Mouse (Mus musculus) forebrain, postnatal 0 days (tissue): ENCODE results near the gene Gm37240. TPM values are rescaled to one million over a fixed set of nuclear protein-coding genes. Genes with fewer than 3 reads are reported as not detected.

Experiments
- ATAC-seq: fragments of 200-750 bp; cut with Nextera tagmentation; 2 replicates; pipeline ENCODE4 v1.8.0; 2017; ENCODE audit warnings: mild to moderate bottlenecking, moderate library complexity
- DNase-seq: peaks from one replicate; pipeline ENCODE4 v3.0.0-alpha.2; 2015
- H3K27ac ChIP-seq: fragments of 300-500 bp; sonication (generic); 2 replicates; pipeline ENCODE4 v1.5.1; 2014; ENCODE audit warnings: low read depth, mild to moderate bottlenecking, antibody characterized with exemption, low read length, moderate library complexity, mixed read lengths
- H3K27me3 ChIP-seq: fragments of 300-500 bp; sonication (generic); 2 replicates; pipeline ENCODE4 v1.6.1; 2014; ENCODE audit warnings: mild to moderate bottlenecking, low read length, mixed read lengths; ENCODE audit not compliant: insufficient read depth
- H3K36me3 ChIP-seq: fragments of 300-500 bp; sonication (generic); 2 replicates; pipeline ENCODE4 v1.6.1; 2014; ENCODE audit warnings: mild to moderate bottlenecking, moderate library complexity; ENCODE audit not compliant: insufficient read depth
- H3K4me1 ChIP-seq: fragments of 300-500 bp; sonication (generic); 2 replicates; pipeline ENCODE4 v1.6.1; 2014; ENCODE audit warnings: antibody characterized with exemption; ENCODE audit not compliant: insufficient read depth
- H3K4me2 ChIP-seq: fragments of 300-500 bp; sonication (generic); 2 replicates; pipeline ENCODE4 v1.6.1; 2014; ENCODE audit warnings: low read depth, mild to moderate bottlenecking, moderate library complexity
- H3K4me3 ChIP-seq: fragments of 300-500 bp; sonication (generic); 2 replicates; pipeline ENCODE4 v1.5.1; 2014; ENCODE audit warnings: low read depth, low read length, mixed read lengths
- H3K9ac ChIP-seq: fragments of 300-500 bp; sonication (generic); 2 replicates; pipeline ENCODE4 v1.6.1; 2014; ENCODE audit warnings: mild to moderate bottlenecking
- H3K9me3 ChIP-seq: fragments of 300-500 bp; sonication (generic); 2 replicates; pipeline ENCODE4 v1.6.1; 2016; ENCODE audit warnings: low read length
- CTCF ChIP-seq: sonication (generic); IDR thresholded peaks from 2 replicates; pipeline ENCODE4 v1.5.1; 2016; ENCODE audit warnings: antibody characterized with exemption, control low read depth, low read depth
- WGBS: fragments of 180-500 bp; shearing (Covaris S2); extraction: QIAGEN DNeasy Blood & Tissue Kit; methylation state at CpG from one replicate; pipeline ENCODE4 v1.1.7; 2014; 5-methylcytosine and 5-hydroxymethylcytosine counted together
- polyA plus RNA-seq: library from polyadenylated mRNA; unstranded; fragments of >200 nt; fragmentation: Nextera tagmentation; extraction: Ambion mirVana; gene quantifications from 2 replicates; pipeline ENCODE4 v1.2.1, GENCODE M21; 2015
- total RNA-seq: library from RNA; depleted of rRNA; stranded (reverse); fragments of >200 nt; gene quantifications from 2 replicates; pipeline ENCODE4 v1.2.3, GENCODE M21; 2014

Gm37240 gene
- total and polyA plus RNA-seq, 2 experiments from 2014 or later: 0.67 to 1.2 TPM

DNA sequence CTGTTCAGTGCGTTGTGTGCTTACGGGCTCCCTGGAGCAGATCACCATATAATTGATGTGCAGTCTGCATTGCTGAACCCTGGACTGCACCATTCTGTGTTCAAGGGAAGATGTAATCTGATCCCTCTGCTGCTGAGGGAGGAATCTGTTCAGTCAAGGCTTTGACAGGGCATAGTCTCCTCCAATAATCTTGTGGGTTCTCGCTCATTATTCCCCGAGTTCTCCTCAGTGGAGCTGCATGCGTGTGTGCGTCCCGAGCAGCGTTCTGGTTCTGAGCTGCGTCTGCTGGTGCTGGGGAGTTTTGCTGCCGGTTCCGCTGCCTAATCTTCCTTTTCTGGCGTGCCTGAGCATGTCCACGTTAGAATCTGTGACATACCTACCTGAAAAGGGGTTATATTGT lies 935.2 kb downstream of the Gm37240 start:
- 5% methylated on average over 13 of the region's 13 CpGs for WGBS
- peak overlapping the region; percentile 91 for H3K27ac ChIP-seq
- no peaks in the 10 kb centered on the region for H3K36me3 ChIP-seq
- no peaks in the 10 kb centered on the region for H3K9me3 ChIP-seq
- peak overlapping the region; percentile 80 for H3K9ac ChIP-seq
- no peak for TF ChIP-seq CTCF
- H3K4me3 ChIP-seq: peak overlapping the region; percentile 60
- H3K27me3 ChIP-seq: no peaks in the 10 kb centered on the region
- H3K4me1 ChIP-seq: 0 out of 2 replicates have a peak, but pooled peaks cover 5% of the 10 kb centered on the region
- peak overlapping the region; percentile 58 for H3K4me2 ChIP-seq
- ATAC-seq (peak; percentile 97), DNase-seq (peak; percentile 86)

DNA sequence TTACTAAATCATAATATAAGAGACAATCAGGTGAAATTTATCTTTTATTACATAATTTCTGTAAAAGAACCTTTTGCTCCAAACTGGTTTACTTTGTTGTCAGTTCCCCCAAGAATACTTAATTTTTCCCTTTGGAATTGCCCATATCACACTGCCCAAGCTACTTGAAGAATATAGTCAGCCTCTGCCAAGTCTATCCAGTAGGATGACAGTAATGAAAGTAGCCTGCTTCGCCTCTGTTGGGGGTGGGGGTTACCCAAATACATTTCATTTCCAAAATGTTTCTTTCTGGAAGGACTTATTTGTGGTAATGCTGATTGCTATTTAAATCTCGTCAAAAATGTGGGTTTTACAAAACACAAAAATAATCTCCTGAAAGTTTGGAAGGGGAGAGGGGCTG lies 935.6 kb downstream of the Gm37240 start:
- 5% methylated on average over 2 of the region's 2 CpGs for WGBS
- no peaks in the 10 kb centered on the region for H3K27me3 ChIP-seq
- H3K36me3 ChIP-seq: no peaks in the 10 kb centered on the region
- peak overlapping the region; percentile 58 for H3K4me2 ChIP-seq
- peak overlapping the region; percentile 80 for H3K9ac ChIP-seq
- H3K4me1 ChIP-seq: 0 out of 2 replicates have a peak, but pooled peaks cover 5% of the 10 kb centered on the region
- no peak for DNase-seq
- peak overlapping the region; percentile 91 for H3K27ac ChIP-seq
- H3K4me3 ChIP-seq: peak overlapping the region; percentile 60
- peak; percentile 59; the same call in 1 of the 2 replicates for ATAC-seq
- no peaks in the 10 kb centered on the region for H3K9me3 ChIP-seq
- TF ChIP-seq CTCF: no peak

DNA sequence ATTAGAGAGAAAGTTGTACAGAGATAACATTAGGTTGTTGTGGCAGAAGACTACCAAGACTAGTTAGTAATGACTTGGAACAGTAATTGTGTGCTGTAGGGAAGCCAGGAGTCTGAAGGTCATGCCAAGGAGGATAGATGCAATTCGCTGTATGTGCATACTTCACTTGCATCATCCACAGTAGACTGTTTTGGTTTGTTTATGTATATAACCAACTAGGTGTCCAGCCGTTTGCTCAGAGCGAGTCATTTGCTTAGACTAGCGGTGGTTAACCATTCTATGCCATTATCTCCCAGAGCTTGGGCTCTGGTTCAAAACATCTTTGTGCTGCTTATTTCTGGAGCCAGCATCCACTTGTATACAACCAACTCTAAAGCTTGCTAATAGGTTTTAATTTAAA lies 937.9 kb downstream of the Gm37240 start:
- Histone ChIP-seq H3K27me3 (no peaks in the 10 kb centered on the region), H3K36me3 (no peaks in the 10 kb centered on the region), H3K4me3 (no peak overlapping the region), H3K9ac (no peak overlapping the region), H3K9me3 (no peaks in the 10 kb centered on the region), H3K4me1 (no peaks in the 10 kb centered on the region), H3K27ac (no peak overlapping the region), H3K4me2 (no peak overlapping the region)
- 79% methylated on average over 4 of the region's 4 CpGs for WGBS
- DNase-seq: no peak
- no peak for TF ChIP-seq CTCF
- ATAC-seq: no peak

DNA sequence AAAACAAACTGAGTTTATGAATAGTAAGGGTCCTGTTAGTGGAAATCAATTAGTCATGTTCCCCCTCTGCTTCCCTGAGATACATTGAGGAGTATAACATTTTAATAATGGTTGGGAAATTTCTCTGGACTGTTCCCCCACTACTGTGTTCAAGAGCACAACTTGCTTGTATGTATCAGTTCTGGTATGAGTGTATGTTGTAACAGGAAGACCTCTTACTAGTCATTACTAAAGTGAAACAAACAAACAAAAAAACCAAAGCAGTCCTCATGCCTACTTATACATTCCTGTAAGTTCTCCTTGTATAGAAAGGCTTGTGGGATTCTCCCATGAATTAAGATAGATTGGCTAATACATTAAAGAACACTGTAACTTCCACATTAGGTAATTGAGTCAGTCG lies 940.9 kb downstream of the Gm37240 start:
- no peak overlapping the region for H3K4me3 ChIP-seq
- TF ChIP-seq CTCF: no peak
- DNase-seq (no peak), ATAC-seq (no peak)
- no peaks in the 10 kb centered on the region for H3K4me1 ChIP-seq
- no peak overlapping the region for H3K27ac ChIP-seq
- H3K9ac ChIP-seq: no peak overlapping the region
- H3K4me2 ChIP-seq: no peak overlapping the region
- no peaks in the 10 kb centered on the region for H3K36me3 ChIP-seq
- 91% methylated on average over 1 of the region's 1 CpGs for WGBS
- no peaks in the 10 kb centered on the region for H3K27me3 ChIP-seq
- no peaks in the 10 kb centered on the region for H3K9me3 ChIP-seq

DNA sequence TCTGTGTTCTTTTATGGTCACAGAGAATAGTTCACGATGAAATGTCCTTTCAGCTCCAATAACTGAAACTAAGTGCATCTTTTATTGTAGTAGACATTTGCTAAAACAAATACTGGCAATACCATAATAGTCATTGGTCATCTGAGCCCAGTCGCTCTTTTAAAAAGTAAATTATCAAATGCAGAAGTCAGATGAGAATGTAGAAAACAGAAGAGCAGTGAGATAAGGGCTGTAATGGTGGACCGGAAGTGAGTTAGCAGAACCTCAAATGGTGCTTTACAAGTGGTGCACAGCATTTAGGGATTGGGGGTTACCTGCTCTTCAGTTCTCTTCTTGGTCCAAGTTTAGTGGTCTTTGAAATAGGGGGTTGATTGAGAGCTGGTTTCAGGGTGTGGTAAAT lies 942.4 kb downstream of the Gm37240 start:
- no peak overlapping the region for H3K9ac ChIP-seq
- no peaks in the 10 kb centered on the region for H3K27me3 ChIP-seq
- no peak overlapping the region for H3K4me3 ChIP-seq
- H3K4me2 ChIP-seq: no peak overlapping the region
- DNase-seq (no peak), ATAC-seq (no peak)
- no peaks in the 10 kb centered on the region for H3K9me3 ChIP-seq
- H3K36me3 ChIP-seq: no peaks in the 10 kb centered on the region
- H3K27ac ChIP-seq: no peak overlapping the region
- no peak for TF ChIP-seq CTCF
- 95% methylated on average over 3 of the region's 3 CpGs for WGBS
- H3K4me1 ChIP-seq: no peaks in the 10 kb centered on the region

DNA sequence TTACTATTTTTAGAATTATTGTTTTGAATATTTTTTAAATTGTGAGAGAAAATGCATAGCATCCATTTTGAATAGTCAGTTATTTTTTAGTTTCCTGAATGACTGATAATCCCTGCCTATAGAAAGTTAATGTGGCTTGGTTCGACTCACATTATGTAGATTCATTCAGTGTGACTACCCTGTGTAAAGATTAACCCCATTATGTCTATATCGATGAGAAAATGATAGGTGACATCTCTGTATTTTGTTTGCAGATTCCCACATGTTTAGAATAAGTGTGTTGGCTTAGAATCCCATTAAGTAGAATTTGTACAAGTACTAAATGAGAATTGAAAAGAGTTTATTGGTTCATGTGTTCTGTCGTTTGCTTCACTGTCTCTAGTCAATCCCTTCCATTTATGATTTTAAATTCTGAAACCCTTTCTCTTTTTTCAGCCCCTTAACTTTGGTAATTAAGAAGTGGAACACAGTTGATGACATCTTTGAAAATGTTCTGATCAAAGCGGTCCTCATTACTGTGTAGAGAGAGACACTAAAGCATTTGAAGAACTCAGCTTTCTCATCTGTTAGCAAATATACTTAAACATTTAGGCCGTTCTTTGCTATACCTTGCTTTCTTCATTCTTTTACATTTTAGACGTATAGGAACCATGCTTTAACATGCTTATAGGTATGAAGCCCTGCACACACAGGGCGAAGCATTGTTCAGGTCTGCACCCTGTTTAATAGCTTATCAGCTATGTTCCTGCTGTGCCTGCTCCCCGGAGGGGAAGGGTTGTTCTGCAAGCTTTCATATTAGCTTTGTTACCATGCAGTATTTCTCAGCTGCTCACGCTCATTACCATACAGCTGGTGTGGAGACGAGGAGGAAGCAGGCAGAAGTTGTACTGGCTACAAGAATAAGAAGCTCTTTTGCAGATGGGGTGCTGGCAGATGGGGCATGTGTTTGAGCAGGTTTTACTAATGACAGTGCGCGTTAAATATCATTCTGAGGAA lies 949.7 kb downstream of the Gm37240 start:
- ATAC-seq: peak; percentile 95
- 18% methylated on average over 12 of the region's 12 CpGs for WGBS
- DNase-seq: peak; percentile 66
- H3K27ac ChIP-seq: 0 out of 2 replicates have a peak overlapping the region, but pooled peaks have one; percentile 10
- H3K4me1 ChIP-seq: 0 out of 2 replicates have a peak, but pooled peaks cover 4% of the 10 kb centered on the region
- H3K4me3 ChIP-seq: no peak overlapping the region
- H3K9me3 ChIP-seq: no peaks in the 10 kb centered on the region
- no peaks in the 10 kb centered on the region for H3K27me3 ChIP-seq
- H3K36me3 ChIP-seq: no peaks in the 10 kb centered on the region
- no peak overlapping the region for H3K4me2 ChIP-seq
- no peak for TF ChIP-seq CTCF
- no peak overlapping the region for H3K9ac ChIP-seq

DNA sequence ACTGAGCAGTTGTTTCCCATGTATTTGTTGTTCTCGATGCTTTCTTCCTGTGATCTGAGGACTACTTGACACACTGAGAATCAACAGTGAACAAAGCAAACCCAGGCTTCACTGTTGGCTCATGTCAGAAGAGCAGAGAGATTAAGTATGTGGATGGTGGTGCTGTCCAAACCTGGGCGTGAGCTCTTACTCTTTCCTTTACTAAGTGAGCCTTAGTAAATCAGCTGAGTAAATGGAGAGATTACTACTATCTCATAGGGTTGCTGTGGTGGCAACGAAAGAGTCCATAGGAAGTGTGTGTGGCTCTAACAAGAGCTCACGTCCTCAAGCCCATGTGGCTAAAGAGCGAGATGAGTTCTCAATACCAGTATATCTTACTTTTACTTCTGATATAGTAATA lies 950.4 kb downstream of the Gm37240 start:
- H3K9ac ChIP-seq: no peak overlapping the region
- TF ChIP-seq CTCF: no peak
- H3K36me3 ChIP-seq: no peaks in the 10 kb centered on the region
- no peak for ATAC-seq
- no peak overlapping the region for H3K4me3 ChIP-seq
- 0 out of 2 replicates have a peak, but pooled peaks cover 4% of the 10 kb centered on the region for H3K4me1 ChIP-seq
- no peak overlapping the region for H3K4me2 ChIP-seq
- no peak overlapping the region for H3K27ac ChIP-seq
- no peaks in the 10 kb centered on the region for H3K9me3 ChIP-seq
- no peaks in the 10 kb centered on the region for H3K27me3 ChIP-seq
- WGBS: 50% methylated on average over 5 of the region's 5 CpGs
- DNase-seq: no peak
